Mouse (Mus musculus) CH12.LX (cell line): ENCODE measurements around the gene Cd248.

Source experiments
- CHD1 ChIP-seq: IDR thresholded peaks from 2 replicates; pipeline ENCODE4 v1.6.1; 2012; ENCODE audit warnings: low read depth, low read length, improper control_type of control experiment, inconsistent platforms
- CHD2 ChIP-seq: IDR thresholded peaks from 2 replicates; pipeline ENCODE4 v1.6.1; 2011; ENCODE audit warnings: low read length, improper control_type of control experiment
- CTCF ChIP-seq, 2 experiments: IDR thresholded peaks in 1 of 2; conservative IDR thresholded peaks in 1 of 2; 2 replicates each; pipeline ENCODE4 v1.5.1; 2011 to 2012; ENCODE audit warnings: low read depth in 2 of 2, low read length in 2 of 2, improper control_type of control experiment in 1 of 2, inconsistent platforms in 1 of 2, mild to moderate bottlenecking in 1 of 2, moderate library complexity in 1 of 2
- GABPA ChIP-seq: IDR thresholded peaks from 2 replicates; pipeline ENCODE4 v1.6.1; 2012; ENCODE audit warnings: low read depth, low read length, improper control_type of control experiment, inconsistent platforms; ENCODE audit not compliant: insufficient replicate concordance
- MEF2A ChIP-seq: IDR thresholded peaks from 2 replicates; pipeline ENCODE4 v1.6.1; 2014; ENCODE audit warnings: low read depth, mild to moderate bottlenecking, inconsistent platforms, low read length, improper control_type of control experiment, borderline replicate concordance
- MYC ChIP-seq: IDR thresholded peaks from 2 replicates; pipeline ENCODE4 v1.6.1; 2011; ENCODE audit warnings: low read depth, mild to moderate bottlenecking, improper control_type of control experiment, low read length
- NRF1 ChIP-seq: IDR thresholded peaks from 2 replicates; pipeline ENCODE4 v1.6.1; 2014; ENCODE audit warnings: low read depth, mild to moderate bottlenecking, inconsistent platforms, low read length, improper control_type of control experiment, moderate library complexity
- RCOR1 ChIP-seq: conservative IDR thresholded peaks from 2 replicates; pipeline ENCODE4 v1.6.1; 2012; ENCODE audit warnings: low read depth, mild to moderate bottlenecking, inconsistent platforms, low read length, improper control_type of control experiment
- TBP ChIP-seq: conservative IDR thresholded peaks from 2 replicates; pipeline ENCODE4 v1.6.1; 2011; ENCODE audit warnings: low read depth, low read length, improper control_type of control experiment
- USF2 ChIP-seq: conservative IDR thresholded peaks from 2 replicates; pipeline ENCODE4 v1.6.1; 2011; ENCODE audit warnings: low read depth, low read length, improper control_type of control experiment

- no peak for TF ChIP-seq MEF2A
- no peak for TF ChIP-seq CTCF (conservative IDR thresholded peaks at IDR 0.05 in 1 of 2, IDR thresholded peaks at IDR 0.05 in 1 of 2; ENCODE audit: low read depth in 2 of 2, low read length in 2 of 2)
- no peak for TF ChIP-seq GABPA
- TF ChIP-seq CHD2, result no peak
- TF ChIP-seq USF2, result no peak
- TF ChIP-seq TBP, result no peak
- no peak for TF ChIP-seq NRF1
- no peak for TF ChIP-seq RCOR1
- no peak for TF ChIP-seq CHD1
- no peak for TF ChIP-seq MYC
Observed at GRCm38 (mm10) chr19:5060365-5061330, 7.2 kb upstream of the Cd248 start.
